Mouse (Mus musculus) lung, embryonic 15.5 days (tissue): ENCODE results near the gene Ift22. TPM values are rescaled to one million over a fixed set of nuclear protein-coding genes. Genes with fewer than 3 reads are reported as not detected.
A peak's percentile ranks its signal among the peaks of the same experiment; 100 is the strongest.

Experiments used
- ATAC-seq: fragments of 200-750 bp; cut with Nextera tagmentation; 2 replicates; pipeline ENCODE4 v1.8.0; 2017; ENCODE audit warnings: moderate number of reproducible peaks, borderline replicate concordance; ENCODE audit not compliant: low FRiP score, low TSS enrichment; ENCODE audit errors: extremely low read depth
- H3K27ac ChIP-seq: fragments of 300-500 bp; sonication (generic); 2 replicates; pipeline ENCODE4 v1.5.1; 2015; ENCODE audit warnings: moderate library complexity, mild to moderate bottlenecking, inconsistent platforms
- H3K27me3 ChIP-seq: fragments of 300-500 bp; sonication (generic); 2 replicates; pipeline ENCODE4 v1.6.1; 2015; ENCODE audit warnings: inconsistent platforms
- H3K36me3 ChIP-seq: fragments of 300-500 bp; sonication (generic); 2 replicates; pipeline ENCODE4 v1.6.1; 2015; ENCODE audit warnings: inconsistent platforms
- H3K4me1 ChIP-seq: fragments of 300-500 bp; sonication (generic); 2 replicates; pipeline ENCODE4 v1.6.1; 2015; ENCODE audit warnings: inconsistent platforms
- H3K4me2 ChIP-seq: fragments of 300-500 bp; sonication (generic); 2 replicates; pipeline ENCODE4 v1.6.1; 2015; ENCODE audit warnings: inconsistent platforms, mild to moderate bottlenecking, moderate library complexity
- H3K4me3 ChIP-seq: fragments of 300-500 bp; sonication (generic); 2 replicates; pipeline ENCODE4 v1.5.1; 2015; ENCODE audit warnings: mild to moderate bottlenecking, inconsistent platforms
- H3K9ac ChIP-seq: fragments of 300-500 bp; sonication (generic); 2 replicates; pipeline ENCODE4 v1.6.1; 2015; ENCODE audit warnings: inconsistent platforms
- H3K9me3 ChIP-seq: fragments of 300-500 bp; sonication (generic); 2 replicates; pipeline ENCODE4 v1.6.1; 2016; ENCODE audit warnings: inconsistent platforms
- WGBS: fragments of 180-500 bp; shearing (Covaris S2); methylation state at CpG from one replicate; pipeline ENCODE4 v1.1.7; 2015; 5-methylcytosine and 5-hydroxymethylcytosine counted together
- polyA plus RNA-seq: library from polyadenylated mRNA; unstranded; fragments of >200 nt; fragmentation: Nextera tagmentation; extraction: Ambion mirVana; gene quantifications from 2 replicates; pipeline ENCODE4 v1.2.1, GENCODE M21; 2015

Ift22 gene
- polyA plus RNA-seq, 1 experiment from 2014 or later, result 87.1 TPM

DNA sequence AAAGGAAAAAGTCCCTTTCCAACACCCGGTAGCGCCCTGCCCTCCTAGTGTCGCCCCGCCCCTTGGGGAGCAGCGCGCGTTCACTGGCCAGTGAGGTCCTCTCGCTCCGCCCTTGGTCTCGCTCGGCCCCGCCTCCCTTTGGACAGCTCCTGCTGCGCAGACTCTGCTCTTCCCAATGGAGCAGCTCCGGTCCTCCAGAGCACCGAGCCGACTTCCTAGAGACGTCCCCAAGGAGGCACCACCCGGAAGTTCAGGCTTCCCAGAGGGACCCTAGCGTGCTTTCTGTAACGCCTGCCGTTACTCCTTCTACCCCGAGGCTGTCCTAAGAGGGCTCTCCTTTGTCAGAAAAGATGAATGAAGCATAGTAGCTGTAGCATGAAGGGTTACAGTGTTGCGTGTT, 45.1 kb downstream of the Ift22 start, which contains the start of gene Fis1:
TSS of gene Fis1 (plus strand) at position 261 of the 400 bp plus-strand sequence.
- no peaks in the 10 kb centered on the region for H3K36me3 ChIP-seq
- peaks cover 24% of the 10 kb centered on the region for H3K4me1 ChIP-seq
- H3K27ac ChIP-seq, result peak within 1 kb of the TSS; percentile 76
- H3K4me2 ChIP-seq, result peak within 1 kb of the TSS; percentile 73
- H3K9me3 ChIP-seq, result no peaks in the 10 kb centered on the region
- peak within 1 kb of the TSS; percentile 72 for H3K4me3 ChIP-seq
- no peaks in the 10 kb centered on the region for H3K27me3 ChIP-seq
- ATAC-seq, result peak; percentile 99
- WGBS, result under 1% methylated on average over 23 of the region's 23 CpGs
- peak within 1 kb of the TSS; percentile 80 for H3K9ac ChIP-seq

GRCm38 (mm10) chr5:136953440-136953951, 45.5 kb downstream of the Ift22 start:
- Histone ChIP-seq H3K4me3 (peak overlapping the region; percentile 72), H3K27ac (peak overlapping the region; percentile 76), H3K9me3 (no peaks in the 10 kb centered on the region), H3K9ac (peak overlapping the region; percentile 80), H3K36me3 (no peaks in the 10 kb centered on the region), H3K4me2 (peak overlapping the region; percentile 73), H3K27me3 (no peaks in the 10 kb centered on the region), H3K4me1 (peaks cover 26% of the 10 kb centered on the region)
- 1% methylated on average over 12 of the region's 12 CpGs for WGBS
- no peak for ATAC-seq

GRCm38 (mm10) chr5:136955622-136956021, 47.7 kb downstream of the Ift22 start:
- ATAC-seq, result no peak

GRCm38 (mm10) chr5:136957250-136957649, 49.3 kb downstream of the Ift22 start:
- no peak overlapping the region for H3K4me2 ChIP-seq
- peaks cover 47% of the 10 kb centered on the region for H3K4me1 ChIP-seq
- no peak for ATAC-seq
- no peaks in the 10 kb centered on the region for H3K9me3 ChIP-seq
- no peaks in the 10 kb centered on the region for H3K36me3 ChIP-seq
- H3K9ac ChIP-seq, result no peak overlapping the region
- 0 out of 2 replicates have a peak overlapping the region, but pooled peaks have one; percentile 3 for H3K27ac ChIP-seq
- H3K4me3 ChIP-seq, result no peak overlapping the region
- 70% methylated on average over 1 of the region's 1 CpGs for WGBS
- no peaks in the 10 kb centered on the region for H3K27me3 ChIP-seq

More at GRCm38 (mm10) chr5:136955622-136956021, 47.7 kb downstream of the Ift22 start:
- WGBS, result 71% methylated on average over 4 of the region's 4 CpGs
- H3K9ac ChIP-seq, result no peak overlapping the region
- H3K4me3 ChIP-seq, result no peak overlapping the region
- peaks cover 38% of the 10 kb centered on the region for H3K4me1 ChIP-seq
- H3K27ac ChIP-seq, result no peak overlapping the region
- no peaks in the 10 kb centered on the region for H3K9me3 ChIP-seq
- H3K27me3 ChIP-seq, result no peaks in the 10 kb centered on the region
- H3K4me2 ChIP-seq, result no peak overlapping the region
- H3K36me3 ChIP-seq, result no peaks in the 10 kb centered on the region

DNA sequence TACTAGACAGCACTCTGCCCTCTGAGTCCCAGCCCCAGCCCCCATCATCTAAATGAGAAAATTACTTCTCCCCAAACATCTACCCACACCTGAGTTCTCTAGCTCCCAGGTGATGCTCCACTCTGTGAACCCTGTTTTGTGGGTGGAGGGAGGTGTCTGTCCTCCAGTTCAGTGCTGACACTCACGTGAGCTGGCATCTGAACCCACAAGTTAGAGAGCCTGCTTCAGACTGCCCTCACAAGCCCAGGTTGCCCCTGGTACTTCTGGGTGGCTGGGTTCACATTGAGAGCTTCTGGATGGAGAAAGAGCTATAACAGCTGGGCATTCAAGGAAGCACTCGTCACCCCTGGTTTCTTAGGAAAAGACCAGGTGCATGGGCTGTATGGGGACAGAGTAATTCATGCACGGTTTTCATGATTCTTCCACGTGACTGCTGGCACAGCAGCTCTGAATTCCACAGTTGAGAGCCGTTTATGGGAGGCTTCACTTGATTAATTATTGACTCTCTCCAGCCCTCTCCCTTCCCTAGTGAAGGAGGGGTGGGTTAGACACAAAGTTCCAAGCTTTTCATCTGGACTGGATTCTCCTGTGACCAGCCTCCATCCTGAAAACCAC, 51.1 kb downstream of the Ift22 start:
- Histone ChIP-seq H3K27me3 (no peaks in the 10 kb centered on the region), H3K4me2 (no peak overlapping the region; the same call in 1 of the 2 replicates), H3K9me3 (no peaks in the 10 kb centered on the region), H3K4me3 (no peak overlapping the region), H3K9ac (no peak overlapping the region), H3K4me1 (peaks cover 45% of the 10 kb centered on the region), H3K36me3 (peaks cover 11% of the 10 kb centered on the region; the same call in 1 of the 2 replicates), H3K27ac (peak overlapping the region; percentile 91)
- ATAC-seq, result 0 out of 2 replicates have a peak, but pooled peaks have one; percentile 4
- WGBS, result 43% methylated on average over 5 of the region's 5 CpGs

DNA sequence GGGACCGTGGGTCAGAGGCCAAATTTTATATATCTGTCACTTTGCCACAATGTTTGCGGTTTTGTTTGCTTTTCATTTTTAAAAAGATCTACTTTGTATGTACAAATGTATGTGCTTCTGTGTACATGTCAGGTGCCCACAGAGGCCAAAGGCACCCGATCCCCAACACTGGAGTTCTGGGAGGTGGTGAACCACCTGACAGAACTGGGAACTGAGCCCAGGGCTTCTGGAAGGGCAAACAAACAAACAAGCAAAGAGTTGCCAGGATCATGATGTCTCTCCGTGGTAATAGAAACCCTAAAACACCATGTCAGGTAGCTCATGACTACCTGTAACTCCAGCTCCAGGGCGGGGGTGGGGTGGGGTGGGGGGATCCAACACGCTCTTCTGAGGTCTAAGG, 52.1 kb downstream of the Ift22 start:
- Histone ChIP-seq H3K27ac (peak overlapping the region; percentile 91; the same call in 1 of the 2 replicates), H3K27me3 (no peaks in the 10 kb centered on the region), H3K36me3 (peaks cover 20% of the 10 kb centered on the region), H3K9me3 (no peaks in the 10 kb centered on the region), H3K4me2 (no peak overlapping the region), H3K9ac (no peak overlapping the region), H3K4me1 (peaks cover 39% of the 10 kb centered on the region), H3K4me3 (no peak overlapping the region)
- no peak for ATAC-seq
- 85% methylated on average over 6 of the region's 6 CpGs for WGBS

DNA sequence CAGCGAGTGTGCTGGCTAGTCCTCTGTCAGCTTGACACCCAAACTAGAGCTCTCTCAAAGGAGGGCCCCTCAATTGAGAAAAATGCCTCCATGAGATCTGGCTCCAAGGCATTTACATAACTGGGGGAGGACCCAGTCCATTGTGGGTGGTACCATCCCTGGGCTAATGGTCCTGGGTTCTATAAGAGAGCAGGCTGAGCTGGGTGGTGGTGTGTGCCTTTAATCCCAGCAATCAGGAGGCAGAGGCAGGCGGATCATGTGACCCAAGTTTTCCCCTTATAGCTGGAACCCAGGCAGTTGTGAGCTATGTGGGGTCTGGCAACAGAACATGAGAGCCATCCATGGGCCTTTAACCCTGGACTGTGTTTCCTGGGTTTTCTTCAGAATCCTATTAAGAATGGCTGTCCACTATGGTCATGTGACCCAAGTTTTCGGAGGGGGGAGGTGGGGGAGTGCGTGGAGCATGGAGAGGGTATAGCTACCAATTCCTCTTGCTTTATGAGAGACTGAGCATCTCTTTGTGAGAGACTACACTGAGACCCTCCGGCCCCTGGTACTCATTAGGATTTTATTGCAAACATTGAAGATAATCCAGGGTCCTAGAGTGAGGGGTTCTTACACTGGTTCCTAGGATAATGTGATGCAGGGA, 53.5 kb downstream of the Ift22 start:
- H3K4me1 ChIP-seq, result peaks cover 52% of the 10 kb centered on the region
- peak overlapping the region; percentile 69 for H3K4me3 ChIP-seq
- peak overlapping the region; percentile 68 for H3K9ac ChIP-seq
- H3K36me3 ChIP-seq, result peaks cover 23% of the 10 kb centered on the region
- peak; percentile 21 for ATAC-seq
- 28% methylated on average over 5 of the region's 5 CpGs for WGBS
- no peaks in the 10 kb centered on the region for H3K9me3 ChIP-seq
- H3K4me2 ChIP-seq, result peak overlapping the region; percentile 67
- H3K27me3 ChIP-seq, result no peaks in the 10 kb centered on the region
- peak overlapping the region; percentile 76 for H3K27ac ChIP-seq

- Histone ChIP-seq H3K27ac (peak overlapping the region; percentile 76), H3K27me3 (no peaks in the 10 kb centered on the region), H3K4me3 (peak overlapping the region; percentile 69), H3K36me3 (peaks cover 23% of the 10 kb centered on the region), H3K9me3 (no peaks in the 10 kb centered on the region), H3K4me1 (peaks cover 53% of the 10 kb centered on the region), H3K4me2 (peak overlapping the region; percentile 67), H3K9ac (peak overlapping the region; percentile 68)
- peak; percentile 90 for ATAC-seq
- under 1% methylated on average over 20 of the region's 20 CpGs for WGBS
Observed at GRCm38 (mm10) chr5:136961983-136962461, 54.1 kb downstream of the Ift22 start.

DNA sequence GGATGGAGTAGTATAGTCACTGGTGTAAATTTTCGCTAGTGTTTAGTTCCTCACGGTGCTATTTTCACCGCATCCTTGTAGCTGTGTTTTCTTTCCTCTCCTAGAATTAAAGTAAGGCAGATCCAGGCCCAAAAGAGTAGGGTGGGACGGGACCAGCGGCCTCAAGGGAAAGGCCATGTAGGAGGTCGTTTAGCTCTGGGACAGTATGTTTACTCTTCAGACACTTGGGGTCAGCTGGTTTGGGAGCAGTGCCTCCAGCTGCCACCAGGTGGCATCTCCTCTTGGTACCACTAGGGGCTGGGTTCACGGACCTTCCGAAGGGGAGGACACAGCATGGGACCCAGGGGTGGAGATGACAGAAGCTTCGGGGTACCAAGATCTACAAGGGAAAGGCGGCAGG, 54.6 kb downstream of the Ift22 start:
- peak overlapping the region; percentile 69 for H3K4me3 ChIP-seq
- H3K4me1 ChIP-seq, result peaks cover 54% of the 10 kb centered on the region
- H3K27me3 ChIP-seq, result no peaks in the 10 kb centered on the region
- H3K9ac ChIP-seq, result peak overlapping the region; percentile 68
- ATAC-seq, result peak; percentile 49; the same call in 1 of the 2 replicates
- peak overlapping the region; percentile 67 for H3K4me2 ChIP-seq
- H3K27ac ChIP-seq, result peak overlapping the region; percentile 76
- no peaks in the 10 kb centered on the region for H3K9me3 ChIP-seq
- H3K36me3 ChIP-seq, result peaks cover 23% of the 10 kb centered on the region
- WGBS, result 1% methylated on average over 10 of the region's 10 CpGs

DNA sequence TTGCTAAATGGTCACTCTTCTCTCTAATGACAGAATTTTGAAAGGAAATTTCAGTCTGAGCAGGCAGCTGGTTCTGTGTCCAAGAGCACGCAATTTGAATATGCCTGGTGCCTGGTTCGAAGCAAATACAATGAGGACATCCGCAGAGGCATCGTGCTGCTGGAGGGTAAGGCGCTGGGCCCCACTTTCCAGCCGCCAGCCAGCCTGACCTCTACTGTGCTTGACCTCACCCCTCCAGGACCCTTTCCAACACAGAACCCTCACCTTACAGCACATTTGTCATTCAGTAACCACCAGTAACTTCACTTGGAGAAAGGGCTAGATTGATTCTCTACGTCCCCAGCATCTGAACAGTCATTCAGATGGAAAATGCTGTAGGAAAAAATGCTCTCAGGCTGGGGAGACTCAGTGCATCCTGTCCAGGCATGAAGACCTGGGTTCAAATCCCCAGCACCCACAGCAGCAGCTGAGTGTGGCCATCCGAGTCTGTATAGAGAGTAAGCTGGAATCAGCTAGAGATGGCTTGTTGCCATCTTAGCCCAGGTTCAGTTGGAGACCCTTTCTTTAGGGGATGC, 55.1 kb downstream of the Ift22 start:
- Histone ChIP-seq H3K9ac (peak overlapping the region; percentile 68; the same call in 1 of the 2 replicates), H3K27ac (peak overlapping the region; percentile 76; the same call in 1 of the 2 replicates), H3K4me3 (peak overlapping the region; percentile 69), H3K4me2 (peak overlapping the region; percentile 67), H3K27me3 (no peaks in the 10 kb centered on the region), H3K36me3 (peaks cover 23% of the 10 kb centered on the region), H3K4me1 (peaks cover 58% of the 10 kb centered on the region), H3K9me3 (no peaks in the 10 kb centered on the region)
- no peak for ATAC-seq
- 69% methylated on average over 8 of the region's 8 CpGs for WGBS
